Mouse (Mus musculus): Measurements from ENCODE around the gene Olfr9. TPM values are rescaled to one million over a fixed set of nuclear protein-coding genes. Genes with fewer than 3 reads are reported as not detected.
"Not testable (repeated sequence)": the region's sequence is repeated elsewhere in the genome, so short reads cannot be mapped to it uniquely, and the experiment has no call there.

The Olfr9 gene
- polyA plus RNA-seq, 1 experiment from 2014 or later = not detected

- not testable (repeated sequence) for ATAC-seq (ENCODE audit: insufficient number of reproducible peaks, insufficient read depth, low FRiP score, low TSS enrichment); H3K9ac ChIP-seq; H3K4me1 ChIP-seq; H3K4me2 ChIP-seq (replicated peaks); H3K27ac ChIP-seq; H3K27me3 ChIP-seq; H3K9me3 ChIP-seq; H3K36me3 ChIP-seq; H3K4me3 ChIP-seq
- WGBS = 55% methylated on average over 2 of the region's 5 CpGs
Measured at GRCm38 (mm10) chr10:129011511-129011910, 22.3 kb downstream of the Olfr9 start.

- no peak overlapping the region for H3K4me2 ChIP-seq (replicated peaks)
- no peak for ATAC-seq (ENCODE audit: insufficient number of reproducible peaks, insufficient read depth, low FRiP score, low TSS enrichment)
Measured at GRCm38 (mm10) chr10:129014477-129014876, 25.2 kb downstream of the Olfr9 start.

GRCm38 (mm10) chr10:129023319-129023718 is 34.1 kb downstream of the Olfr9 start:
- no peak overlapping the region for H3K9ac ChIP-seq
- no peak overlapping the region for H3K4me3 ChIP-seq
- H3K27ac ChIP-seq = no peak overlapping the region
- H3K36me3 ChIP-seq = no peaks in the 10 kb centered on the region
- no peak for ATAC-seq (ENCODE audit: insufficient number of reproducible peaks, insufficient read depth, low FRiP score, low TSS enrichment)
- H3K9me3 ChIP-seq = no peaks in the 10 kb centered on the region
- H3K4me2 ChIP-seq (replicated peaks) = no peak overlapping the region
- H3K27me3 ChIP-seq = no peaks in the 10 kb centered on the region
- H3K4me1 ChIP-seq = no peaks in the 10 kb centered on the region

More at GRCm38 (mm10) chr10:129014477-129014876, 25.2 kb downstream of the Olfr9 start:
- Histone ChIP-seq H3K9me3 (no peaks in the 10 kb centered on the region), H3K4me3 (no peak overlapping the region), H3K36me3 (no peaks in the 10 kb centered on the region), H3K27ac (no peak overlapping the region), H3K9ac (no peak overlapping the region), H3K27me3 (no peaks in the 10 kb centered on the region), H3K4me1 (no peaks in the 10 kb centered on the region)

- Histone ChIP-seq H3K9me3 (no peaks in the 10 kb centered on the region), H3K27me3 (no peaks in the 10 kb centered on the region), H3K4me1 (no peaks in the 10 kb centered on the region), H3K9ac (no peak overlapping the region), H3K4me3 (no peak overlapping the region), H3K36me3 (no peaks in the 10 kb centered on the region), H3K27ac (no peak overlapping the region), H3K4me2 (replicated peaks) (no peak overlapping the region)
- ATAC-seq (ENCODE audit: insufficient number of reproducible peaks, insufficient read depth, low FRiP score, low TSS enrichment) = no peak
- whole genome bisulfite sequencing = 61% methylated on average over 3 of the region's 3 CpGs
Measured at GRCm38 (mm10) chr10:129026018-129026662, 36.9 kb downstream of the Olfr9 start.

- Histone ChIP-seq H3K27me3 (no peaks in the 10 kb centered on the region), H3K4me2 (replicated peaks) (no peak overlapping the region), H3K27ac (no peak overlapping the region), H3K9me3 (no peaks in the 10 kb centered on the region), H3K4me1 (no peaks in the 10 kb centered on the region), H3K36me3 (no peaks in the 10 kb centered on the region), H3K9ac (no peak overlapping the region), H3K4me3 (no peak overlapping the region)
- no peak for ATAC-seq (ENCODE audit: insufficient number of reproducible peaks, insufficient read depth, low FRiP score, low TSS enrichment)
- 82% methylated on average over 2 of the region's 2 CpGs for WGBS
Measured at GRCm38 (mm10) chr10:129028343-129028742, 39.1 kb downstream of the Olfr9 start.

- Histone ChIP-seq H3K27me3 (no peaks in the 10 kb centered on the region), H3K36me3 (no peaks in the 10 kb centered on the region), H3K4me2 (replicated peaks) (no peak within 1 kb of the TSS), H3K27ac (no peak within 1 kb of the TSS), H3K4me1 (no peaks in the 10 kb centered on the region), H3K9ac (no peak within 1 kb of the TSS), H3K4me3 (no peak within 1 kb of the TSS), H3K9me3 (no peaks in the 10 kb centered on the region)
- 80% methylated on average over 3 of the region's 3 CpGs for WGBS
- no peak for ATAC-seq (ENCODE audit: insufficient number of reproducible peaks, insufficient read depth, low FRiP score, low TSS enrichment)
Measured at GRCm38 (mm10) chr10:129039796-129040195, 50.6 kb downstream of the Olfr9 start, which contains the start of gene Olfr764-ps1. Gene Olfr764-ps1, minus strand, starts transcription at chr10:129039896.

Other genes starting within 250 kb of the Olfr9 start
- 9.3 and 10.4 TPM in 2 replicates for gene Dgka, start 244.6 kb upstream of the Olfr9 start, polyA plus RNA-seq (2016; fragmentation: Nextera tagmentation; extraction: Ambion mirVana)
- 48.9 and 53.1 TPM in 2 replicates for gene Pym1, start 241.5 kb upstream of the Olfr9 start, polyA plus RNA-seq (2016; fragmentation: Nextera tagmentation; extraction: Ambion mirVana)
- gene Mmp19, start 198.5 kb upstream of the Olfr9 start, polyA plus RNA-seq (2016; fragmentation: Nextera tagmentation; extraction: Ambion mirVana) = 0.42 and 0.93 TPM in 2 replicates
- 55.6 and 60.5 TPM in 2 replicates for gene Dnajc14, start 185.4 kb upstream of the Olfr9 start, polyA plus RNA-seq (2016; fragmentation: Nextera tagmentation; extraction: Ambion mirVana)
- 24.8 and 25.7 TPM in 2 replicates for gene Tmem198b, start 185.1 kb upstream of the Olfr9 start, polyA plus RNA-seq (2016; fragmentation: Nextera tagmentation; extraction: Ambion mirVana)
- 227 and 230 TPM in 2 replicates for gene Sarnp, start 172.1 kb upstream of the Olfr9 start, polyA plus RNA-seq (2016; fragmentation: Nextera tagmentation; extraction: Ambion mirVana)
- gene Ormdl2, start 167.8 kb upstream of the Olfr9 start, polyA plus RNA-seq (2016; fragmentation: Nextera tagmentation; extraction: Ambion mirVana) = 31.5 and 35.5 TPM in 2 replicates
- gene Gdf11, start 97.7 kb upstream of the Olfr9 start, polyA plus RNA-seq (2016; fragmentation: Nextera tagmentation; extraction: Ambion mirVana) = 10.8 and 11.9 TPM in 2 replicates
- gene Cd63, start 88.4 kb upstream of the Olfr9 start, polyA plus RNA-seq (2016; fragmentation: Nextera tagmentation; extraction: Ambion mirVana) = 459 and 465 TPM in 2 replicates
- 14.2 and 14.7 TPM in 2 replicates for gene Rdh5, start 66.5 kb upstream of the Olfr9 start, polyA plus RNA-seq (2016; fragmentation: Nextera tagmentation; extraction: Ambion mirVana)
- 210 and 215 TPM in 2 replicates for gene Bloc1s1, start 65.4 kb upstream of the Olfr9 start, polyA plus RNA-seq (2016; fragmentation: Nextera tagmentation; extraction: Ambion mirVana)
- gene Itga7, start 55.6 kb upstream of the Olfr9 start, polyA plus RNA-seq (2016; fragmentation: Nextera tagmentation; extraction: Ambion mirVana) = 5.2 TPM in 2 replicates
- gene Mettl7b, start 28.4 kb upstream of the Olfr9 start, polyA plus RNA-seq (2016; fragmentation: Nextera tagmentation; extraction: Ambion mirVana) = 0.13 TPM in 1 of 2 replicates, not detected in the other
- gene Olfr763, start 21.4 kb downstream of the Olfr9 start, polyA plus RNA-seq (2016; fragmentation: Nextera tagmentation; extraction: Ambion mirVana) = not detected in 2 replicates
- gene Olfr764-ps1, start 50.5 kb downstream of the Olfr9 start, polyA plus RNA-seq (2016; fragmentation: Nextera tagmentation; extraction: Ambion mirVana) = not detected in 2 replicates
- gene Olfr765, start 60.6 kb downstream of the Olfr9 start, polyA plus RNA-seq (2016; fragmentation: Nextera tagmentation; extraction: Ambion mirVana) = not detected in 2 replicates
- not detected in 2 replicates for gene Olfr766-ps1, start 79.5 kb downstream of the Olfr9 start, polyA plus RNA-seq (2016; fragmentation: Nextera tagmentation; extraction: Ambion mirVana)
- not detected in 2 replicates for gene Olfr767, start 93.5 kb downstream of the Olfr9 start, polyA plus RNA-seq (2016; fragmentation: Nextera tagmentation; extraction: Ambion mirVana)
- not detected in 2 replicates for gene Olfr768, start 109.9 kb downstream of the Olfr9 start, polyA plus RNA-seq (2016; fragmentation: Nextera tagmentation; extraction: Ambion mirVana)
- gene Olfr769, start 128.4 kb downstream of the Olfr9 start, polyA plus RNA-seq (2016; fragmentation: Nextera tagmentation; extraction: Ambion mirVana) = not detected in 2 replicates
- gene Olfr770, start 149.6 kb downstream of the Olfr9 start, polyA plus RNA-seq (2016; fragmentation: Nextera tagmentation; extraction: Ambion mirVana) = not detected in 2 replicates
- not detected in 2 replicates for gene Olfr771, start 175.3 kb downstream of the Olfr9 start, polyA plus RNA-seq (2016; fragmentation: Nextera tagmentation; extraction: Ambion mirVana)
- not detected in 2 replicates for gene Olfr772, start 188.5 kb downstream of the Olfr9 start, polyA plus RNA-seq (2016; fragmentation: Nextera tagmentation; extraction: Ambion mirVana)
- gene Olfr773, start 198.0 kb downstream of the Olfr9 start, polyA plus RNA-seq (2016; fragmentation: Nextera tagmentation; extraction: Ambion mirVana) = not detected in 2 replicates
- not detected in 2 replicates for gene Olfr774, start 246.8 kb downstream of the Olfr9 start, polyA plus RNA-seq (2016; fragmentation: Nextera tagmentation; extraction: Ambion mirVana)

All from embryonic facial prominence, embryonic 12.5 days (tissue).